ENCODE assay signal across 8 mouse cellular contexts in genomic region chr19:6066571-6066970, GRCm38 (mm10). TPM values are rescaled to one million over a fixed set of nuclear protein-coding genes. Genes with fewer than 3 reads are reported as not detected.
DNase-seq lines count a peak whose midpoint lies in the region; ATAC-seq and TF ChIP-seq lines count a peak whose summit lies in the region.

No protein-coding gene starts in this region.

- peak overlapping the region; percentile 50 for H3K4me3 ChIP-seq in lung, embryonic 15.5 days
- no peak overlapping the region for H3K4me3 ChIP-seq in lung, adult 2 months (replicated peaks; ENCODE audit: extremely low read depth, low read depth, low read length)
- peak overlapping the region; percentile 56 for H3K4me3 ChIP-seq in embryonic fibroblast, embryonic 13.5 days (ENCODE audit: insufficient read depth, low read length)
- H3K4me3 ChIP-seq in limb, embryonic 11.5 days (ENCODE audit: low read depth, low read length): peak overlapping the region; percentile 54
- peak overlapping the region; percentile 62 for H3K4me3 ChIP-seq in neural tube, embryonic 15.5 days (replicated peaks)

- H3K36me3 ChIP-seq in lung, embryonic 15.5 days: peaks cover 29% of the 10 kb centered on the region
- H3K36me3 ChIP-seq in limb, embryonic 11.5 days (ENCODE audit: control insufficient read depth, insufficient read depth, low read length): peaks cover 12% of the 10 kb centered on the region; the same call in 1 of the 2 replicates
- peaks cover 26% of the 10 kb centered on the region for H3K36me3 ChIP-seq in neural tube, embryonic 15.5 days

- H3K4me2 ChIP-seq in lung, embryonic 15.5 days: peak overlapping the region; percentile 96
- H3K4me2 ChIP-seq in limb, embryonic 11.5 days (ENCODE audit: low read depth, severe bottlenecking): peak overlapping the region; percentile 96
- H3K4me2 ChIP-seq in neural tube, embryonic 15.5 days: peak overlapping the region; percentile 97

- H3K4me1 ChIP-seq in lung, embryonic 15.5 days: peaks cover 34% of the 10 kb centered on the region
- H3K4me1 ChIP-seq in lung, adult 2 months (ENCODE audit: control insufficient read depth, insufficient read depth, low read length): peaks cover 17% of the 10 kb centered on the region
- H3K4me1 ChIP-seq in embryonic fibroblast, embryonic 13.5 days (ENCODE audit: control insufficient read depth, insufficient read depth, low read length): no peaks in the 10 kb centered on the region
- peaks cover 25% of the 10 kb centered on the region for H3K4me1 ChIP-seq in limb, embryonic 11.5 days (ENCODE audit: control insufficient read depth, insufficient read depth, low read length)
- H3K4me1 ChIP-seq in neural tube, embryonic 15.5 days: peaks cover 57% of the 10 kb centered on the region

- peak overlapping the region; percentile 52 for H3K9ac ChIP-seq in lung, embryonic 15.5 days
- peak overlapping the region; percentile 57 for H3K9ac ChIP-seq in limb, embryonic 11.5 days (ENCODE audit: low read length)
- peak overlapping the region; percentile 91 for H3K9ac ChIP-seq in neural tube, embryonic 15.5 days (replicated peaks)

- no peaks in the 10 kb centered on the region for H3K27me3 ChIP-seq in lung, embryonic 15.5 days
- H3K27me3 ChIP-seq in limb, embryonic 11.5 days (ENCODE audit: control insufficient read depth, insufficient read depth, low read length): no peaks in the 10 kb centered on the region
- no peaks in the 10 kb centered on the region for H3K27me3 ChIP-seq in neural tube, embryonic 15.5 days (replicated peaks)

- no peak for DNase-seq in lung, adult 2 months
- no peak for DNase-seq in limb, embryonic 11.5 days (ENCODE audit: low spot score)
- DNase-seq in spleen, postnatal 36 days (ENCODE audit: low spot score in 2 of 2): no peak
- DNase-seq in cerebellum, adult 9-11 months: no peak
- no peak for DNase-seq in left cerebral cortex, adult 11 months (ENCODE audit: low spot score)

- no peak for TF ChIP-seq POLR2A in lung, adult 2 months (IDR thresholded peaks at IDR 0.05; ENCODE audit: borderline replicate concordance, extremely low read depth, low read depth, low read length)
- no peak for TF ChIP-seq POLR2A in embryonic fibroblast, embryonic 13.5 days (IDR thresholded peaks at IDR 0.05; ENCODE audit: low read depth, low read length)

- TF ChIP-seq CTCF in lung, adult 2 months (IDR thresholded peaks at IDR 0.05; ENCODE audit: insufficient read depth, low read length): no peak
- no peak for TF ChIP-seq CTCF in embryonic fibroblast, embryonic 13.5 days (IDR thresholded peaks at IDR 0.05; ENCODE audit: borderline replicate concordance, insufficient read depth, low read length)

- peak overlapping the region; percentile 54; the same call in 1 of the 2 replicates for H3K27ac ChIP-seq in lung, embryonic 15.5 days
- no peak overlapping the region for H3K27ac ChIP-seq in embryonic fibroblast, embryonic 13.5 days (ENCODE audit: insufficient read depth, low read length)
- peak overlapping the region; percentile 75; the same call in 1 of the 2 replicates for H3K27ac ChIP-seq in limb, embryonic 11.5 days (replicated peaks; ENCODE audit: low read depth, low read length)
- H3K27ac ChIP-seq in neural tube, embryonic 15.5 days (replicated peaks): peak overlapping the region; percentile 93

- H3K9me3 ChIP-seq in lung, embryonic 15.5 days: no peaks in the 10 kb centered on the region
- H3K9me3 ChIP-seq in limb, embryonic 11.5 days (ENCODE audit: control insufficient read depth, low read length): no peaks in the 10 kb centered on the region
- no peaks in the 10 kb centered on the region for H3K9me3 ChIP-seq in neural tube, embryonic 15.5 days (replicated peaks)

- no peak for ATAC-seq in lung, embryonic 15.5 days (ENCODE audit: borderline replicate concordance, extremely low read depth, low FRiP score, low TSS enrichment)
- ATAC-seq in limb, embryonic 11.5 days (ENCODE audit: insufficient number of reproducible peaks, low FRiP score, low TSS enrichment, low read depth): no peak
- peak; percentile 6; the same call in 1 of the 2 replicates for ATAC-seq in neural tube, embryonic 15.5 days (ENCODE audit: low FRiP score)

- WGBS in lung, embryonic 15.5 days: 28% methylated on average over 5 of the region's 5 CpGs
- WGBS in lung, adult 2 months: 39% methylated on average over 5 of the region's 5 CpGs
- WGBS in limb, embryonic 11.5 days: 33% methylated on average over 5 of the region's 5 CpGs
- 22% methylated on average over 5 of the region's 5 CpGs for WGBS in neural tube, embryonic 15.5 days

RNA-seq across cellular contexts. Expression of gene Tm7sf2, which starts 1.6 kb away (rescaled TPM):
- polyA plus RNA-seq in lung, embryonic 15.5 days (2015; fragmentation: Nextera tagmentation; extraction: Ambion mirVana): 10.4 and 13.9 TPM in 2 replicates
- polyA plus RNA-seq in lung, adult 2 months (2012; rRNA removed): 34.6 and 36.5 TPM in 2 replicates
- 18.5 and 20.7 TPM in 2 replicates for polyA plus RNA-seq in embryonic fibroblast, embryonic 13.5 days (2011; ENCODE audit: insufficient read length, low read depth, missing spikeins)
- 21.6 and 25.2 TPM in 2 replicates for polyA plus RNA-seq in limb, embryonic 11.5 days (2014; fragmentation: Nextera tagmentation; extraction: Ambion mirVana)
- polyA plus RNA-seq in neural tube, embryonic 15.5 days (2015; fragmentation: Nextera tagmentation; extraction: Ambion mirVana): 51.2 and 61.6 TPM in 2 replicates

RNA-seq across cellular contexts. Expression of gene Znhit2, which starts 5.6 kb away (rescaled TPM):
- polyA plus RNA-seq in lung, embryonic 15.5 days (2015; fragmentation: Nextera tagmentation; extraction: Ambion mirVana): 33.5 and 33.8 TPM in 2 replicates
- polyA plus RNA-seq in lung, adult 2 months (2012; rRNA removed): 47.0 and 54.7 TPM in 2 replicates
- polyA plus RNA-seq in embryonic fibroblast, embryonic 13.5 days (2011; ENCODE audit: insufficient read length, low read depth, missing spikeins): 8.9 and 9.9 TPM in 2 replicates
- polyA plus RNA-seq in limb, embryonic 11.5 days (2014; fragmentation: Nextera tagmentation; extraction: Ambion mirVana): 37.8 and 40.3 TPM in 2 replicates
- polyA plus RNA-seq in neural tube, embryonic 15.5 days (2015; fragmentation: Nextera tagmentation; extraction: Ambion mirVana): 30.4 and 31.2 TPM in 2 replicates

RNA-seq across cellular contexts. Expression of gene Fau, which starts 8.9 kb away (rescaled TPM):
- polyA plus RNA-seq in lung, embryonic 15.5 days (2015; fragmentation: Nextera tagmentation; extraction: Ambion mirVana): 709 and 773 TPM in 2 replicates
- 896 and 1,315 TPM in 2 replicates for polyA plus RNA-seq in lung, adult 2 months (2012; rRNA removed)
- 1,065 and 1,194 TPM in 2 replicates for polyA plus RNA-seq in embryonic fibroblast, embryonic 13.5 days (2011; ENCODE audit: insufficient read length, low read depth, missing spikeins)
- polyA plus RNA-seq in limb, embryonic 11.5 days (2014; fragmentation: Nextera tagmentation; extraction: Ambion mirVana): 894 and 914 TPM in 2 replicates
- 522 and 591 TPM in 2 replicates for polyA plus RNA-seq in neural tube, embryonic 15.5 days (2015; fragmentation: Nextera tagmentation; extraction: Ambion mirVana)

RNA-seq across cellular contexts. Expression of gene Mrpl49, which starts 9.0 kb away (rescaled TPM):
- 75.8 and 76.2 TPM in 2 replicates for polyA plus RNA-seq in lung, embryonic 15.5 days (2015; fragmentation: Nextera tagmentation; extraction: Ambion mirVana)
- polyA plus RNA-seq in lung, adult 2 months (2012; rRNA removed): 10.8 and 13.7 TPM in 2 replicates
- polyA plus RNA-seq in embryonic fibroblast, embryonic 13.5 days (2011; ENCODE audit: insufficient read length, low read depth, missing spikeins): 24.0 and 25.7 TPM in 2 replicates
- 95.3 and 98.6 TPM in 2 replicates for polyA plus RNA-seq in limb, embryonic 11.5 days (2014; fragmentation: Nextera tagmentation; extraction: Ambion mirVana)
- 60.1 and 66.9 TPM in 2 replicates for polyA plus RNA-seq in neural tube, embryonic 15.5 days (2015; fragmentation: Nextera tagmentation; extraction: Ambion mirVana)

RNA-seq across cellular contexts. Expression of gene Vps51, which starts 10.5 kb away (rescaled TPM):
- 71.6 and 77.5 TPM in 2 replicates for polyA plus RNA-seq in lung, embryonic 15.5 days (2015; fragmentation: Nextera tagmentation; extraction: Ambion mirVana)
- polyA plus RNA-seq in lung, adult 2 months (2012; rRNA removed): 61.7 and 81.7 TPM in 2 replicates
- 23.2 and 23.5 TPM in 2 replicates for polyA plus RNA-seq in embryonic fibroblast, embryonic 13.5 days (2011; ENCODE audit: insufficient read length, low read depth, missing spikeins)
- 50.7 and 52.1 TPM in 2 replicates for polyA plus RNA-seq in limb, embryonic 11.5 days (2014; fragmentation: Nextera tagmentation; extraction: Ambion mirVana)
- 80.8 and 83.8 TPM in 2 replicates for polyA plus RNA-seq in neural tube, embryonic 15.5 days (2015; fragmentation: Nextera tagmentation; extraction: Ambion mirVana)
